Mouse (Mus musculus): ENCODE measurements around the gene Jak1. TPM values are rescaled to one million over a fixed set of nuclear protein-coding genes. Genes with fewer than 3 reads are reported as not detected.

The Jak1 gene
- total RNA-seq, 1 experiment: 22.5 TPM

DNA sequence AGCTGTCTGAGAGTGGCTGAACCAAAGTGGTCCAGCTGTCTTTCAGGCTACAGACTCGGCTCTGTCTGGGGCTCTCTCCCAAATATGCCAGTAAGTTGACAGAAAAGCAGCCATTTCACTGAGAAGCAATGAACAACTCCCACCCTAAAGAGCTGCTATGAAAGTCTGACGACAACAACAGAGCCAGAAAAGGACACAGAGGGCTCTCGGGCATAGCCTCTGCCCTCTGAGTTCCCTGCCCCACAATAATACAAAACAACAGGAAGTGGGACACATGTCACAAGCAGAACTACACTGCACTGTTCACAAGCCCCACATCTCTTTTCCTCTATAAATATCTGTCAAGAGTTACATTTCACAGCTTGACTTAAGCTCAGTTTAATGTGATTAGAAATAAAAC lies 79.9 kb downstream of the Jak1 start:
- no peak overlapping the region for H3K27ac ChIP-seq (ENCODE audit: insufficient read depth, low read depth, low read length, poor library complexity, severe bottlenecking)
- H3K9ac ChIP-seq (ENCODE audit: insufficient read depth, low read depth, low read length, poor library complexity, severe bottlenecking): no peak overlapping the region
- no peaks in the 10 kb centered on the region for H3K9me3 ChIP-seq (ENCODE audit: control insufficient read depth, insufficient read depth, low read depth, low read length)
- in situ Hi-C loops (cut with MboI; ENCODE audit: low sequenced_read_pairs in 2 of 2, unreplicated experiment in 2 of 2): no loop called here
- no peaks in the 10 kb centered on the region for H3K4me1 ChIP-seq (ENCODE audit: control insufficient read depth in 2 of 2, insufficient read depth in 2 of 2, low read length in 2 of 2, poor library complexity in 1 of 2)
- no peak overlapping the region for H3K4me3 ChIP-seq (ENCODE audit: insufficient read depth in 1 of 2, low read depth in 1 of 2, low read length in 2 of 2, poor library complexity in 1 of 2, severe bottlenecking in 1 of 2)
- 0 out of 2 replicates have a peak, but pooled peaks cover 1% of the 10 kb centered on the region for H3K36me3 ChIP-seq (ENCODE audit: control insufficient read depth, insufficient read depth, low read length, poor library complexity, severe bottlenecking)
- TF ChIP-seq CHD2 (IDR thresholded peaks at IDR 0.05; ENCODE audit: low read depth, low read length) (no peak), MAFK (IDR thresholded peaks at IDR 0.05; ENCODE audit: insufficient read depth, low read depth, low read length) (no peak), HCFC1 (IDR thresholded peaks at IDR 0.05; ENCODE audit: borderline replicate concordance, insufficient read depth, low read length) (no peak), ZNF384 (IDR thresholded peaks at IDR 0.05; ENCODE audit: low read depth, low read length) (no peak), ZC3H11A (IDR thresholded peaks at IDR 0.05; ENCODE audit: borderline replicate concordance, low read depth, low read length) (no peak)
- DNase-seq (ENCODE audit: low read depth, low spot score): no peak

GRCm38 (mm10) chr4:101182603-101183011 lies 82.5 kb downstream of the Jak1 start:
- Histone ChIP-seq H3K36me3 (ENCODE audit: control insufficient read depth, insufficient read depth, low read length, poor library complexity, severe bottlenecking) (peaks cover 2% of the 10 kb centered on the region; the same call in 1 of the 2 replicates), H3K27ac (ENCODE audit: insufficient read depth, low read depth, low read length, poor library complexity, severe bottlenecking) (no peak overlapping the region), H3K4me3 (ENCODE audit: insufficient read depth in 1 of 2, low read depth in 1 of 2, low read length in 2 of 2, poor library complexity in 1 of 2, severe bottlenecking in 1 of 2) (no peak overlapping the region), H3K9me3 (ENCODE audit: control insufficient read depth, insufficient read depth, low read depth, low read length) (no peaks in the 10 kb centered on the region), H3K9ac (ENCODE audit: insufficient read depth, low read depth, low read length, poor library complexity, severe bottlenecking) (no peak overlapping the region), H3K4me1 (ENCODE audit: control insufficient read depth in 2 of 2, insufficient read depth in 2 of 2, low read length in 2 of 2, poor library complexity in 1 of 2) (no peaks in the 10 kb centered on the region)
- no peak for DNase-seq (ENCODE audit: low read depth, low spot score)
- TF ChIP-seq HCFC1 (IDR thresholded peaks at IDR 0.05; ENCODE audit: borderline replicate concordance, insufficient read depth, low read length) (no peak), ZNF384 (IDR thresholded peaks at IDR 0.05; ENCODE audit: low read depth, low read length) (peak; percentile 81), CHD2 (IDR thresholded peaks at IDR 0.05; ENCODE audit: low read depth, low read length) (no peak), ZC3H11A (IDR thresholded peaks at IDR 0.05; ENCODE audit: borderline replicate concordance, low read depth, low read length) (no peak), MAFK (IDR thresholded peaks at IDR 0.05; ENCODE audit: insufficient read depth, low read depth, low read length) (no peak)
- in situ Hi-C loops (cut with MboI; ENCODE audit: low sequenced_read_pairs in 2 of 2, unreplicated experiment in 2 of 2): no loop called here

- H3K27ac ChIP-seq (ENCODE audit: insufficient read depth, low read depth, low read length, poor library complexity, severe bottlenecking): no peak overlapping the region
- H3K4me3 ChIP-seq (ENCODE audit: insufficient read depth in 1 of 2, low read depth in 1 of 2, low read length in 2 of 2, poor library complexity in 1 of 2, severe bottlenecking in 1 of 2): no peak overlapping the region
- no peak for TF ChIP-seq CHD2 (IDR thresholded peaks at IDR 0.05; ENCODE audit: low read depth, low read length)
- TF ChIP-seq HCFC1 (IDR thresholded peaks at IDR 0.05; ENCODE audit: borderline replicate concordance, insufficient read depth, low read length): no peak
- no peak for TF ChIP-seq ZNF384 (IDR thresholded peaks at IDR 0.05; ENCODE audit: low read depth, low read length)
- TF ChIP-seq MAFK (IDR thresholded peaks at IDR 0.05; ENCODE audit: insufficient read depth, low read depth, low read length): no peak
- TF ChIP-seq ZC3H11A (IDR thresholded peaks at IDR 0.05; ENCODE audit: borderline replicate concordance, low read depth, low read length): no peak
- in situ Hi-C loops (cut with MboI; ENCODE audit: low sequenced_read_pairs in 2 of 2, unreplicated experiment in 2 of 2): no loop called here
- H3K9me3 ChIP-seq (ENCODE audit: control insufficient read depth, insufficient read depth, low read depth, low read length): no peaks in the 10 kb centered on the region
- peaks cover 2% of the 10 kb centered on the region; the same call in 1 of the 2 replicates for H3K36me3 ChIP-seq (ENCODE audit: control insufficient read depth, insufficient read depth, low read length, poor library complexity, severe bottlenecking)
- H3K9ac ChIP-seq (ENCODE audit: insufficient read depth, low read depth, low read length, poor library complexity, severe bottlenecking): no peak overlapping the region
- no peaks in the 10 kb centered on the region for H3K4me1 ChIP-seq (ENCODE audit: control insufficient read depth in 2 of 2, insufficient read depth in 2 of 2, low read length in 2 of 2, poor library complexity in 1 of 2)
- no peak for DNase-seq (ENCODE audit: low read depth, low spot score)
Observed at GRCm38 (mm10) chr4:101180681-101181080, 84.4 kb downstream of the Jak1 start.

DNA sequence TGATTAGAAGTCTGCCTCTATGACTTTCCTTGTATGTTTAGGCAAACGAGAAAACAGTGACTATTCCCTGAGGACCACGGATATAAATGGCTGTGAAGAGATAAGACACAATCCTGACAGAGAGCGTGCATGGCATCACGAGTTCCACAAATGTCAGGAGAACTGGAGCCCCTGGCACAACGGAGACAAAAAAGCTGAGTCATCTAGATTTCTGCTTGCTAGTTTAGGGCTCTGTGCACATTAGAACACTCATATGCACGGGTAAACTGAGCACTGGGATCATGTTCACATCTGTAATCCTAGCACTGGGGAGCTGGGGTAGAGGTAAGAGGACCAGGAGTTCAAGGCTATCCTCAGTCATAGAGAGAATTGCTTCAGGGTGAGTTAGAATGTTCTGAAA lies 85.2 kb downstream of the Jak1 start:
- in situ Hi-C loops (cut with MboI; ENCODE audit: low sequenced_read_pairs in 2 of 2, unreplicated experiment in 2 of 2): no loop called here

DNA sequence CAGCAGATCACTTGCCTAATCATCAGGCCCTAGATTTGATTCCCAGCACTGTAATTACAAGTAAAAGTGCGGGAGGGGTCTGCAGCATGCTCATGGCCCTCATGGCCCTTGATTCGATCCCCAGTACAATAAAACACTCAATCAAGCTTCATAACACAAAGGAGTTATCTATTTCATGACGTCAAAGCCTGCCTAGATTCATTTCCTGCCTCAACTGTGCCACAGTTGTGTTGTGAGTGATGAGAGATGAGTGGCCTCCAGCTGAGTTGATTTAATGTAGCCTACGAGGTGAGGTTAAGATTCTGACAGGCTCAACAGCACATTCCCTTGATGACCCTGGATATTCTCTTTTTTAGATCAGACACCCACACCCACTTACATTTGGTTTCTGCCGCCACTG lies 86.0 kb downstream of the Jak1 start:
- Histone ChIP-seq H3K9me3 (ENCODE audit: control insufficient read depth, insufficient read depth, low read depth, low read length) (no peaks in the 10 kb centered on the region), H3K4me3 (ENCODE audit: insufficient read depth in 1 of 2, low read depth in 1 of 2, low read length in 2 of 2, poor library complexity in 1 of 2, severe bottlenecking in 1 of 2) (no peak overlapping the region), H3K36me3 (ENCODE audit: control insufficient read depth, insufficient read depth, low read length, poor library complexity, severe bottlenecking) (peaks cover 2% of the 10 kb centered on the region; the same call in 1 of the 2 replicates), H3K9ac (ENCODE audit: insufficient read depth, low read depth, low read length, poor library complexity, severe bottlenecking) (no peak overlapping the region), H3K4me1 (ENCODE audit: control insufficient read depth in 2 of 2, insufficient read depth in 2 of 2, low read length in 2 of 2, poor library complexity in 1 of 2) (no peaks in the 10 kb centered on the region), H3K27ac (ENCODE audit: insufficient read depth, low read depth, low read length, poor library complexity, severe bottlenecking) (no peak overlapping the region)
- TF ChIP-seq HCFC1 (IDR thresholded peaks at IDR 0.05; ENCODE audit: borderline replicate concordance, insufficient read depth, low read length) (no peak), ZC3H11A (IDR thresholded peaks at IDR 0.05; ENCODE audit: borderline replicate concordance, low read depth, low read length) (no peak), ZNF384 (IDR thresholded peaks at IDR 0.05; ENCODE audit: low read depth, low read length) (no peak), CHD2 (IDR thresholded peaks at IDR 0.05; ENCODE audit: low read depth, low read length) (no peak), MAFK (IDR thresholded peaks at IDR 0.05; ENCODE audit: insufficient read depth, low read depth, low read length) (no peak)
- in situ Hi-C loops (cut with MboI; ENCODE audit: low sequenced_read_pairs in 2 of 2, unreplicated experiment in 2 of 2): no loop called here
- no peak for DNase-seq (ENCODE audit: low read depth, low spot score)

More for the DNA sequence above, 85.2 kb downstream of the Jak1 start:
- TF ChIP-seq ZC3H11A (IDR thresholded peaks at IDR 0.05; ENCODE audit: borderline replicate concordance, low read depth, low read length): no peak
- TF ChIP-seq MAFK (IDR thresholded peaks at IDR 0.05; ENCODE audit: insufficient read depth, low read depth, low read length): peak; percentile 74
- DNase-seq (ENCODE audit: low read depth, low spot score): no peak
- H3K9me3 ChIP-seq (ENCODE audit: control insufficient read depth, insufficient read depth, low read depth, low read length): no peaks in the 10 kb centered on the region
- no peak overlapping the region for H3K27ac ChIP-seq (ENCODE audit: insufficient read depth, low read depth, low read length, poor library complexity, severe bottlenecking)
- peaks cover 2% of the 10 kb centered on the region; the same call in 1 of the 2 replicates for H3K36me3 ChIP-seq (ENCODE audit: control insufficient read depth, insufficient read depth, low read length, poor library complexity, severe bottlenecking)
- H3K4me1 ChIP-seq (ENCODE audit: control insufficient read depth in 2 of 2, insufficient read depth in 2 of 2, low read length in 2 of 2, poor library complexity in 1 of 2): no peaks in the 10 kb centered on the region
- no peak overlapping the region for H3K9ac ChIP-seq (ENCODE audit: insufficient read depth, low read depth, low read length, poor library complexity, severe bottlenecking)
- H3K4me3 ChIP-seq (ENCODE audit: insufficient read depth in 1 of 2, low read depth in 1 of 2, low read length in 2 of 2, poor library complexity in 1 of 2, severe bottlenecking in 1 of 2): no peak overlapping the region
